Mouse (Mus musculus) stomach, embryonic 14.5 days (tissue): Measurements from ENCODE around the gene Plch1. TPM values are rescaled to one million over a fixed set of nuclear protein-coding genes. Genes with fewer than 3 reads are reported as not detected.

Experiments
- ATAC-seq: fragments of 200-750 bp; cut with Nextera tagmentation; 2 replicates; pipeline ENCODE4 v1.8.0; 2017; ENCODE audit warnings: low read depth, moderate TSS enrichment; ENCODE audit not compliant: insufficient number of reproducible peaks, insufficient read depth, low FRiP score
- H3K27ac ChIP-seq: fragments of 300-500 bp; sonication (generic); 2 replicates; pipeline ENCODE4 v1.5.1; 2014; ENCODE audit warnings: mild to moderate bottlenecking, low read length, moderate library complexity, mixed read lengths
- H3K27me3 ChIP-seq: fragments of 300-500 bp; sonication (generic); 2 replicates; pipeline ENCODE4 v1.6.1; 2014; ENCODE audit warnings: low read length, control low read depth, mixed read lengths; ENCODE audit not compliant: control insufficient read depth, insufficient read depth
- H3K36me3 ChIP-seq: fragments of 300-500 bp; sonication (generic); 2 replicates; pipeline ENCODE4 v1.6.1; 2014; ENCODE audit warnings: mild to moderate bottlenecking, control low read depth, low read length, moderate library complexity, mixed read lengths; ENCODE audit not compliant: control insufficient read depth, insufficient read depth
- H3K4me1 ChIP-seq: fragments of 300-500 bp; sonication (generic); 2 replicates; pipeline ENCODE4 v1.6.1; 2014; ENCODE audit warnings: low read length, control low read depth, mixed read lengths; ENCODE audit not compliant: control insufficient read depth, insufficient read depth
- H3K4me2 ChIP-seq: fragments of 300-500 bp; sonication (generic); replicated peaks from 2 replicates; pipeline ENCODE4 v1.6.1; 2014; ENCODE audit warnings: low read depth, low read length, control low read depth
- H3K4me3 ChIP-seq: fragments of 300-500 bp; sonication (generic); 2 replicates; pipeline ENCODE4 v1.5.1; 2014; ENCODE audit warnings: low read depth, low read length, control low read depth
- H3K9ac ChIP-seq: fragments of 300-500 bp; sonication (generic); replicated peaks from 2 replicates; pipeline ENCODE4 v1.6.1; 2014; ENCODE audit warnings: low read depth, mild to moderate bottlenecking, control low read depth, low read length, moderate library complexity, mixed read lengths
- H3K9me3 ChIP-seq: fragments of 300-500 bp; sonication (generic); 2 replicates; pipeline ENCODE4 v1.6.1; 2016; ENCODE audit warnings: low read depth, low read length, control low read depth; ENCODE audit not compliant: control insufficient read depth
- WGBS: fragments of 180-500 bp; shearing (Covaris S2); extraction: QIAGEN DNeasy Blood & Tissue Kit; methylation state at CpG from one replicate; pipeline ENCODE4 v1.1.7; 2014; 5-methylcytosine and 5-hydroxymethylcytosine counted together
- polyA plus RNA-seq: library from polyadenylated mRNA; unstranded; fragments of >200 nt; fragmentation: Nextera tagmentation; extraction: Ambion mirVana; gene quantifications from 2 replicates; pipeline ENCODE4 v1.2.1, GENCODE M21; 2014

Gene Plch1
- polyA plus RNA-seq, result 11.6 and 13.1 TPM in 2 replicates

GRCm38 (mm10) chr3:63899309-63899695, at the start of gene Plch1:
Gene Plch1, minus strand, starts transcription at chr3:63899472.
- peak; percentile 73 for ATAC-seq
- WGBS, result under 1% methylated on average over 12 of the region's 12 CpGs
- no peaks in the 10 kb centered on the region for H3K36me3 ChIP-seq
- H3K9me3 ChIP-seq, result no peaks in the 10 kb centered on the region
- no peaks in the 10 kb centered on the region for H3K4me1 ChIP-seq
- peak within 1 kb of the TSS; percentile 99 for H3K4me2 ChIP-seq
- peak within 1 kb of the TSS; percentile 65 for H3K4me3 ChIP-seq
- H3K27me3 ChIP-seq, result no peaks in the 10 kb centered on the region
- peak within 1 kb of the TSS; percentile 66 for H3K27ac ChIP-seq
- peak within 1 kb of the TSS; percentile 34 for H3K9ac ChIP-seq

GRCm38 (mm10) chr3:63941204-63941850, 42.1 kb upstream of the Plch1 start:
- Histone ChIP-seq H3K4me1 (no peaks in the 10 kb centered on the region), H3K4me2 (no peak overlapping the region), H3K27me3 (no peaks in the 10 kb centered on the region), H3K4me3 (no peak overlapping the region), H3K27ac (no peak overlapping the region), H3K9ac (no peak overlapping the region), H3K36me3 (no peaks in the 10 kb centered on the region), H3K9me3 (no peaks in the 10 kb centered on the region)
- WGBS, result 80% methylated on average over 2 of the region's 2 CpGs
- no peak for ATAC-seq

GRCm38 (mm10) chr3:63938928-63939327, 39.7 kb upstream of the Plch1 start:
- no peak overlapping the region for H3K4me2 ChIP-seq
- no peaks in the 10 kb centered on the region for H3K36me3 ChIP-seq
- no peak for ATAC-seq
- no peak overlapping the region for H3K4me3 ChIP-seq
- no peak overlapping the region for H3K27ac ChIP-seq
- H3K4me1 ChIP-seq, result no peaks in the 10 kb centered on the region
- 74% methylated on average over 2 of the region's 2 CpGs for WGBS
- no peak overlapping the region for H3K9ac ChIP-seq
- H3K9me3 ChIP-seq, result no peaks in the 10 kb centered on the region
- H3K27me3 ChIP-seq, result no peaks in the 10 kb centered on the region

GRCm38 (mm10) chr3:63928878-63929859, 29.9 kb upstream of the Plch1 start, which contains the start of gene E130311K13Rik:
Gene E130311K13Rik, minus strand, starts transcription at chr3:63929472.
- H3K36me3 ChIP-seq, result no peaks in the 10 kb centered on the region
- peak within 1 kb of the TSS; percentile 50 for H3K4me2 ChIP-seq
- no peaks in the 10 kb centered on the region for H3K27me3 ChIP-seq
- H3K4me1 ChIP-seq, result no peaks in the 10 kb centered on the region
- 6% methylated on average over 48 of the region's 48 CpGs for WGBS
- H3K9ac ChIP-seq, result peak within 1 kb of the TSS; percentile 88
- ATAC-seq, result peak; percentile 91
- H3K4me3 ChIP-seq, result peak within 1 kb of the TSS; percentile 60
- no peaks in the 10 kb centered on the region for H3K9me3 ChIP-seq
- H3K27ac ChIP-seq, result peak within 1 kb of the TSS; percentile 58; the same call in 1 of the 2 replicates

GRCm38 (mm10) chr3:63919634-63920033, 20.4 kb upstream of the Plch1 start:
- no peak overlapping the region for H3K4me2 ChIP-seq
- peaks cover 3% of the 10 kb centered on the region; the same call in 1 of the 2 replicates for H3K36me3 ChIP-seq
- no peak overlapping the region for H3K27ac ChIP-seq
- 76% methylated on average over 3 of the region's 3 CpGs for whole genome bisulfite sequencing
- no peaks in the 10 kb centered on the region for H3K4me1 ChIP-seq
- no peak overlapping the region for H3K4me3 ChIP-seq
- no peaks in the 10 kb centered on the region for H3K27me3 ChIP-seq
- ATAC-seq, result no peak
- H3K9ac ChIP-seq, result no peak overlapping the region
- H3K9me3 ChIP-seq, result no peaks in the 10 kb centered on the region

- no peaks in the 10 kb centered on the region for H3K4me1 ChIP-seq
- no peak for ATAC-seq
- no peak overlapping the region for H3K9ac ChIP-seq
- no peak overlapping the region for H3K4me2 ChIP-seq
- no peaks in the 10 kb centered on the region for H3K27me3 ChIP-seq
- WGBS, result 44% methylated on average over 4 of the region's 4 CpGs
- H3K36me3 ChIP-seq, result no peaks in the 10 kb centered on the region; the same call in 1 of the 2 replicates
- no peak overlapping the region for H3K27ac ChIP-seq
- H3K9me3 ChIP-seq, result no peaks in the 10 kb centered on the region
- no peak overlapping the region for H3K4me3 ChIP-seq
Observed at GRCm38 (mm10) chr3:63910301-63910700, 11.0 kb upstream of the Plch1 start.

GRCm38 (mm10) chr3:63905241-63905640, 6.0 kb upstream of the Plch1 start:
- H3K27me3 ChIP-seq, result no peaks in the 10 kb centered on the region
- no peaks in the 10 kb centered on the region for H3K9me3 ChIP-seq
- WGBS, result 3% methylated on average over 18 of the region's 18 CpGs
- no peak overlapping the region for H3K27ac ChIP-seq
- H3K4me1 ChIP-seq, result no peaks in the 10 kb centered on the region
- H3K9ac ChIP-seq, result no peak overlapping the region
- no peaks in the 10 kb centered on the region for H3K36me3 ChIP-seq
- peak overlapping the region; percentile 15; the same call in 1 of the 2 replicates for H3K4me3 ChIP-seq
- ATAC-seq, result no peak
- H3K4me2 ChIP-seq, result peak overlapping the region; percentile 41

GRCm38 (mm10) chr3:63904157-63904556, 4.9 kb upstream of the Plch1 start:
- WGBS, result 73% methylated on average over 2 of the region's 2 CpGs
- Histone ChIP-seq H3K9ac (no peak overlapping the region), H3K4me1 (no peaks in the 10 kb centered on the region), H3K27ac (no peak overlapping the region), H3K9me3 (no peaks in the 10 kb centered on the region), H3K4me3 (no peak overlapping the region), H3K36me3 (no peaks in the 10 kb centered on the region), H3K4me2 (no peak overlapping the region), H3K27me3 (no peaks in the 10 kb centered on the region)
- ATAC-seq, result no peak
